Mouse (Mus musculus): ENCODE data around the gene Col4a6. TPM values are rescaled to one million over a fixed set of nuclear protein-coding genes. Genes with fewer than 3 reads are reported as not detected.

The Col4a6 gene
- total RNA-seq (2021) = under 1 TPM; 0.18 to 0.21 TPM
- long read RNA-seq, experiment 1 = 0 reads
- long read RNA-seq, experiment 2, partial matches to known transcripts = 1 of 1 reads
- long read RNA-seq, experiment 2, other reads (novel, unspliced or antisense) = 0 of 1 reads

DNA sequence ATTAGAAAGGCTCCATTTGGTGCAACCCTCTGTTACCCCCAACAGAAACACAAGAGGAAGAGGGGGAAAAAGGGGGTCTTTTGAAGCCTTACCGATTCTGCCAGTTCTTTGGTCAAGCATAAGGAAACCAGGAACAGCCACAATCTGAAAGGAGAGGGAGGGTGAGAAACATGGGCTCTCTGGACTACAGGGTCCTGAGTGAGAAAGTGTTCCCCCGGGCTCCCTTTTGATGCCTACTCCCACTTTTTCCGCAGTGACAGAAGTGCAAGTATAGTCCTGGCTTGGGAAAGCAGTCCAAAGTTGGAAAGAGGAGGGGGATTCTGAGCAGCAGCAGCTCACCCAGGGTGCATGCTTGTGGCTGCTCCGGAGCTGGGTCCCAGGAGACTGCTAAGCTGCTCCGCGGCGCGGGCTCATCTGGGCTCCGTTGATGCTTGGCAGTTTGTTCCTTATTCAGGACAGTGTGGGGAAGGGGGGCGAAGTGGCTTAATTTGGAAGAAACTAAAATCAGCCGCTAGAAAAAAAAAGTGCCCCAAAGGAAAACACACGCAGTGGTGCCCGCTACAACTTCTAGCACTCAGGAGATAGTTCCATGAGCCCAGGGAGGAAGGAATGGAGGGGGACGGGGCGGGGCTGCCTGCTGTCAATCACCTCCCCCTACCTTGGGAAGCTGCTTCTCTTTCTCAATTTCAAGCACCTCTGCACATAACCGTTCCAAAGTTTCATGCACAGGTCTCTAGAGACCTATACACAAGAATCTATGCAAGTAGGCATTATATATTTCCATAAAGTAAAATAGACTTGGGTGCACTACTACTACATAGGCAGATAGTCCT lies at the start of gene Col4a6:
Col4a6 (minus strand) TSS at position 607 of the 833 bp plus-strand sequence.
- peak; percentile 4 for DNase-seq

DNA sequence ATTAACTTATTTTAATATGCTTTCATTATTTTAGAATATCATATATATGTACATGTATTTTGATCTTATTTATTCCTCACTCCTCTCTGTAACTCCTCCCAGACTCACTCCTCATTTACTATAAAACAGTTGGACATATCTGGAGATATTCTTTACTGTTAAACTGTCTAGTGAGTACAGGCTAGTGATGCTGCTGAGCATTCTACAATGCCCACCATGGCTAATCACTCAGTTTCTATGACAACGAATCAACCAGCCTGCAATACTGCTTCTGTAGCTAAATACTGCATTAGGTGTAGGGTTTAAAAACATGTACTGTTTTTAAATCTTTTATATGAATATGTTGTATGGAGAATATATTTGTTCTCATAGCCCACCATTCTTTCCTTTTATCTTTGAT lies 29.2 kb upstream of the Col4a6 start:
- no peak for DNase-seq

DNA sequence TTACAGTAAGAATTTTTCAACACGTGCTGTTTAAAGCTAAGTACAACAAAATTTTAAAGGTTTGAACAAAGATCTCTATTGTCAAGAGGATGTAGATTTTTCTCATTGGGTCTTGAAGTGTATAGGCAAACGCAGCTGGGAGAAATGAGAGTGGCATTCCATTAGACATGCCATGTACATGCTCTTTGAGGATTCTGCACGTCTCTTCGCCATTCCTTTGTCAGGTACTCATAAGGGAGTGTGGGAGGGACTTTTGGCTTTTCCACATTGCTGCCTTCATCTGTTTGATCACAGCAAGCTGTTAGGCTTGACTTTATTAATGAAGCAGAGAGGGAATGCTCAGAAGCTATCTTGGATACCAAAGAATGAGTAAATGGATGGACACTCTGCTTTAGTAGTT lies 20.7 kb upstream of the Col4a6 start:
- DNase-seq = no peak

DNA sequence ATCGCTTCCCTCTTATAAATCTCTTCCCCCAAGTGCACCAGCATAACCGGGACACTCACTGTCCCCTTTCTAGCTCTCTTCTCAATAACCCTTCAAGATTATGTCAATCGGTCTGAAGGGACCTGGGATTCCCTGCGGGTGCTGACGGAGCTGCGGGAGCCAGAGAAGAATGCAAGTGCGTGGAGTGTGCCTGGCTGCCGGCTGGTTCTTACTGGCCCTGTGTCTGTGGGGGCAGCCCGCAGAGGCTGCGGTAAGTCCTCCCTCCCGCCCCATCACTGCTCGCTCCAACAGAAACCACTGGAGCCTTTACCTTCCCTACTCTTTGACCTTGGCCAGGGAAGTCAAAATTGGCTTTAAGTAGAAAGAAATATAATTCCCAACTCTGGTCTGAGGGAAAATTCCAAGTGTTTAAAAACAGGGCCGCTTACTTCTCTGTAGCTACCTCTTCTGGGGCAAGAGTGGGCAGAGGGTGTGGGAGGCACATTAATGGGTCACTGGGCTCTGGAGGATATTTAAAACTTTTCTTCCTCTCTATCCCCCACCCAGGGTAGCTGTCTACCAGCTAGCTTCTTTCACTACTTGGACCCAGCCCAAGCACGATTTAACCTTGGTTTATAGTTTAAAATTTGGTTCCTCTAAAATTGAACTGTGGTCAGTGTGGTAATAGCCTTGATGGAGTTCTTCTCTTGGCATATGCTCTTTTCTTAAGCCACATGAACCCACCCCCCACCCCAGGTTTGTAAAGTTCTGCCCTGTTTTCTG lies 1.9 kb upstream of the Col4a6 start:
- DNase-seq = no peak

DNA sequence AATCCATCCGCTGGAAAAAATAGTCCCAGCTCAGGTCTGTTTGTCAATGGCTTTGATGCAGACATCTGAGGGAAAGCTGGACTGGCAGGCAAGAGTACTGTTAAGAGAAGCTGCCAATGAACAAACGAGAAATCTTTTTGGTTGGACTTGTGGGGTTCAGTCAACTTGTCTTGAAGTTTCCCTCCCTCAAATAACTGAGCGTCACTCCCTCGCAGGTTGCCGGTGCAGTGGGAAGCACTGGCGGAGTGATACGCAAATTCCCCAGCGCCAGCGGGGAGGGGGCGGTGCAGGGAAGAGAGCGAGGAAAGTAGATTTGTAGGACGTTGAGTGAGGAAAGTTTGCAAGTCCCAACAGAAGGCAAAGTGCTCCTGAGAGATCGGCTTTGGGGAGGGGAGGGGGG lies 1.2 kb upstream of the Col4a6 start, which contains the start of gene Col4a5:
Col4a5 (plus strand) TSS at position 276 of the 400 bp plus-strand sequence.
- DNase-seq = peak; percentile 25

DNA sequence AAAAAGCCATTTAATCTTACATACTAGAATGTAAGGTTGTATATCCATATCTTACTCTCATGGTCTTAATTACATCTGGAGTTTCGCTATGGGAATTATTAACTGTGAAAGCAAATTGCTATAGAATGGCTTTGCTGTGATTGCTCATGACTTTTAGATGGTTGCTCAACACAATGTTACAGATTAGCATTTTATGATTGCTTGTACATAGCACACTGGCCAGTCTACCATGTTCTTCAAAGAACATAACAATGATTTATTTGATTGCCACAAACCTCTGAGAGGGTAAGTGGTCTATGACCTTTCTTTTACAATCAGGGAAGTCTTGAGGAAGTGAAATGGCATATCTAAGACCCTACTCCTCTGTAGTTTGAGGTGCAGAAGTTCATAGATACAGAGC lies 25.9 kb downstream of the Col4a6 start:
- no peak for DNase-seq

DNA sequence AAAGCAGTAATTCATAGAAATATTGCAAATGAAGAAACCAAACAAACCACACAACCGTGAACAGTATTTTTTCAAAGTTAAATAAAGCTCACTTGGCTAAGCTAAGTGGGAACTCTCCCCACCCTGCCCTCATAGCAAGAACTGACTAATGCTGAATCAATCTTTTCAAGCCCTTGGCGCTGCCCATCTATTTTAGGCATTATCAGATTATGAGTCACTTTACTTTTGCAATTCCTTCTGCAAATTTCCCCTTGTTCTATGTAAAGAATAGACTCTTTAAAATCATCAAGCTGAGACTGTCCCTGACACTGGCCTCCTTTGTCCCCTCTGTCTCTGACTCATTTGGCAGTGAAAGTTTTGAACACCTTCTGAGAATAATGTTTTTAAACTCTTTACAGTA lies 34.5 kb downstream of the Col4a6 start:
- no peak for DNase-seq

DNA sequence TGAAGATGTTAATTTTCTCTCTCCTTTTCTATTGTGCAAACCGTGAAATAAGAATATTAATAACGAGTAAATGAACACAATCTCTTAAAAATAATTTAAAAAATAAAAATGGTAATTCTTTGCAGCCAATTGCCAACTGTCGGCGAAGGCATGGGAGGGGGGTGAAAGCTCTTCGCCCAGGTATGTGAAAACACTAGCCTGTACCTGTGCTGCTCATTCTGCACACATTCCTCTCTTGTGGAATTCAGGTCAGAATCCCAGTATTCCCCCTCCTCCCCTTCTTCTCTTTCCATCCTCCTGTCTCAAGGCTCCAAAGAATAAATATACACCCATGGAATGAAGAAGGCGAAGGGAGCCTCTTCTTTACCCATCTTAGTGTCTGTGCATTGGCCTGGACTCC lies 37.1 kb downstream of the Col4a6 start:
- no peak for DNase-seq

DNA sequence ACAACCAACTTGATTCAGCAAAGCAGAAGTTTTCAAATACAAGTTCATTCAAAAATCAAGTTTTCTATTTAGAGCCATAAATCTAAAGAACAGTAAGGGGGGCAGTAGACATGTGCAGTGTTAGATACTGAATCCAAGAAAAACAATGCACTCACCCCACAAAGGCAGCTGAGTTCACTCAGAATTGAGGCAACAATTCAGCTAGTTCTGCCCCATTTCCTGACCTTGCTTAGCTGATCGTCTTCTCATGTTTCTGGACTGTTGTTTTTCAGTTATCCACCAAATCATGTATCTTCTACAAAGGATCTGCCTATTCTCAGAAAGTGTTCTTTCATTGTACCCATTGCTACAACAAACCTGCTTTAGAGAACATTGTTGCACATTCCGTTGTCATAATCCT lies 58.6 kb downstream of the Col4a6 start:
- DNase-seq = no peak

DNA sequence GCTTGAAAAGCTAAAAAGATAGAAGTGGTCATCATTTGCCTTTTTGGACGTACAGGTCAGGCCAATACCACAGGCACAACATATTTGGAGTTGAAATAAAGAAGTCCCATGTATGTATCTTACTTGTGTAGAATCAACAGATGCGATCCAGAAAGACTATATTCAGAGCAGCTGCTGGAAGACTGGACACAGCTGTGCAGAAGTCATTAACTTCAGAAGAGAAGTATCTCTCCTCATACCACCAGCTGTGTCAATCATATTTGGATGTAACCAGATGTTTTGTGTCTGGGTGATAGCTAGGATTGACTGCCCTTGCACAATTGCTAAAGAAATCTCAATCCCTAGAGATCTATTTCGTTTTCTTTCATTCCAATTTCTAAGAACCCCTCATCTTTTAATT lies 77.6 kb downstream of the Col4a6 start:
- DNase-seq = no peak

DNA sequence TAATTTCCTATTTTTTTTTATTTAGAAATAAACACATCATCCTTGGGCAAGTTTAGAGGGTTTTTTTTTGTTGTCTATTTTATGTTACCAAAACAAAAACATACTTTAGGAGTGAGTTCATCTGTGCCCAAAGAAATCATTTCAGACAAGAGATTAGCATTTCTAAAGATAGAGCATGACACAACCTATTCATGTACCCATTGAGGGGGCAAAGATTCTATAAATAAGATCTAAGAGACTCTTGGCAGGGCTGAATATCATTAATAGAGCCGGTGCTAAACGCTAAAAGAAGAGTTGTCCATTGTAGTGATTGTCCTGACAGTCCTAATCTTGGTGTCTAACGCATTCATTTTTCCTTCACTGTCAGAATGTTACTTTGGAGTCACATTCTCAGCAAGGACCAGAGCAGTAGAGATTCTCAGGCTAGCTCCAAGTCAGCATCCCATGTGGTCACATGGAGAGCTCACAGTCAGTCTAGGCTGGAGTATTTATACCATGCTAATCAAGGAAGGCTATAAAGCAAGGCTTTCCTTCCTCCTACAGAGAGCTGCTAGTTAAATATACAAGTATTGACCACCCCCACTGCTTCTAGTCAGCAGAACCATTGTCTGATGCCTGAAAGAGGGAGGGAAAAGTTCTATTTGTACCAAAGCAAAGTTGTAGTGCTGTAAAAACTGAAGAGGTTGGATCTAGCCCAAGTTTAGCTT lies 88.3 kb downstream of the Col4a6 start:
- no peak for DNase-seq

DNA sequence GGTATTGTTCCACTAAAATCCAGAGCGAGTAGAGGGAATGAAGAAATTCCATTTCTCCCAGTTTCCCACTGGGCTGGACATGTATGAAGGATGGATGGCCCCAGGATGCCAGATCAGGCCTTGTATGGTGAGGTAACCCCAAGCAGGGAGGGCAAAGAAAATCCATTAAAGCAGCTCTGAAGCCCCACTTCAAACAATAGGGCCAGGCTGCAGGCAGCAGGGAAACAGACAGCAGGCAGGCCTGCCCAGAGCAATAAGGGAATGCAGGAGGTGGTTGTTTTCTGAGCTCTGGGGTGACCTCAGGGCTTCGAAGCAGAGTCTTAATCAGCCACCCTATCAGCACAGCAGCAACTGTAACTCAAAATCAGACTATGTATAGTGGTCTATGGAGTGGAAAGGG lies 89.2 kb downstream of the Col4a6 start:
- DNase-seq = no peak

DNA sequence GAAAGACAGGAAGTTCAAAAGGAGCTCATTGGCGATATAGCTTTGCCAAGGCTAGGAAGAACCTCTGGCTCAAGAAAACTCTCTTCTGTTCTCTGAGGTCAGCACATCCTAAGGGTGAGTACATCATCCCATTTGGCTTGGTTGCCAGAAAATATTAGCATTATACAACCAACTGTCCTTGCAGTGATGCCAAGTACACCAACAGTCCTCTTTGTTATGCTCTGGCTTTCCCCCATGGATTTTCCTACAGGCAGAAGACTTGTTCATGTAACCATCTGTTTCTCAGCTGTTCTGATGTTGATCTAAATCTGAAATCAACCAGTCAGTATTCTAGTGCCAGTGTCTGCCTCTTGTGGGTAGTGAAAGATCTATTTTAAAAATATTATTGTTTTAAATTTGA lies 103.6 kb downstream of the Col4a6 start:
- no peak for DNase-seq

DNA sequence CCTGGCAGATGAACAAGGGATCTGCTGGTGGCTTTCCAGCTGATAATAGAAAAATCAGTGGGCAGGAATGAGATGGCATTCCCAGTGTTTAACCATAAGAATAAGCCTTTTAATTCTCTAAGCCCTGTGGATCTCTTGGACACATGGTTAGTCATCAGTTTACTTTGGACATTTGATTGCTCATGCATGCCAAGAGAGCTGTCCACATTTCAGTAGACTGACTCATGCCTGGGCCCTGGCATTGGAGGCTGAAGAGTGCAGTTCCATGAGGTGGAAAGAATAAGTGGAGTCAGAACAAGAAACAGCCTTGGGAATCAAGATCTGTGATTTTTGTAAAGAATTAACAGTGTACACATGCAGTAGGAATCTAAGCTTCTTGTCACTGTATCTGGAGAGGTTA lies 110.5 kb downstream of the Col4a6 start:
- no peak for DNase-seq

DNA sequence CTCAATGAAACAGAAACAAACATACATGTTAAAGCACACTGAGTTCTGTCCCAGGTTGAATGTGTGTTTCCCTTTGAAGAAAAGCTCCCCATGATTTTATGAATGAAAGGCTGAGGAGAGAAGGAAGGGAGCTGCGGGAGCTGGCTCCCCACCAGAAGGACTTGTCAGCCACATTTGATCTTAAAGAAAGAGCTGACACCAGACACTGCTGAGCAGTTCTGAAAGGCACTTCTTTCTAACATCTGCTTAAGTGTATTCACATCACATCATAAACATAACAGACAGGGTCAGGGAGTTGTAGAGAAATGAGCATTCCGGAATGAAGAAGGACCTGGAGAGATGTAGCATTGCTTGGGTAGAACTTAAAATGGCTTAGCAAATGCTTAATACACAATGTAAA lies 132.5 kb downstream of the Col4a6 start:
- DNase-seq = no peak

DNA sequence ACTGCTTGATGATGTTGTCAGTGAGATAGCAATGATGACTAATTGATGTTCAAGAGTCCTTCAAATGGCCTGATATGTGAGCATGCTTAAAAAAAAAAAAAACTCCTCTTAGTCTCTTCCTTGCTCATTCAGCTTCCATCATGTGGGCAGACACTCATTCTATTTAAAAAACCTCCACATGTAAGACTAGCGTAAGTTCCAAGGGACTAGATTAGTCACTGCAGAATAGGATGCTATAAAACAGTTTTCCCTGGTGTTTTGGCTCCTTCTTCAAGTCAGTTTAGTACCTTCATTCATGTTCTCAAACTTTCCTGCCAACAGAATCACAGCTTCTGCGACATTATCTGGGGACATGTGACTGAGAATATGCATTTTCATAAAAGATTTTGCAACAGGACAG lies 145.8 kb downstream of the Col4a6 start:
- no peak for DNase-seq

DNA sequence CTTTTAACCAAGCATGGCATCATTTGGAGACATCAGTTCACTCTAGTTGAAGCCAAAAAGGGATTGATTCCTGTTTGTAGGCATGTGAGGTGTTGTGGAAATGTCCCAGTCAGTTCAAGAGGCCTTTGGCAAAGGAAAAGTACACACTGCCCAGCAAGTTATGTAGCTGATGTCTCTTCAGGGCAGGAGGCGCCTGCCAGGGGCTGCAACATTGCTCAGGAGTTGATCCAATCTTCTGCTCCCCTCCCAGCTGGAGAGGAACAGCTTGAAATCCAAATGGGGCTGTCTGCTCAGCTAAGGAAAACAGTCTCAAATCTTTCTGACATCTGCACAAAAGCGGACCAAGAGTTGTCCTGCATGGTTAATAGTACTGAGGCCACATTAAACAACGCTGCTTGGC lies 149.7 kb downstream of the Col4a6 start:
- DNase-seq = no peak

DNA sequence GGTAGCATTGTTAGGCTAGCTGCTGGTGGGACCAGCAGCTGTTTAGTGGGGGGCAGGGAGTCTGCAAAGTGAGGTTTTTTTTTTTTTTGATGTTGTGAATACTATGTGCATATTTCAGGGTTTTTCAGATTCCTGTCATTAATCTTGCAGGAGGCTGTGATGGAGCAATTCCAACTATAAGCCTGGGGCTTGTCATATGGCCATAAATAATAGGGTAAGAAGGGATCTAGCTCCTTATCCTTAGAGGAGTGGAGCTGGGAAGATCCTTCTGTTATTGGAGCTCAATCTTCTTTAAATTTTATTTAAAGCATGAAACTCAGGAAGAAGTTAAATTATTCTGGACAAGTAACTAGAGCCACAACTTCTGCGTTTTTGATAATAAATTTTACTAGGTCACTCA lies 157.7 kb downstream of the Col4a6 start:
- DNase-seq = no peak

DNA sequence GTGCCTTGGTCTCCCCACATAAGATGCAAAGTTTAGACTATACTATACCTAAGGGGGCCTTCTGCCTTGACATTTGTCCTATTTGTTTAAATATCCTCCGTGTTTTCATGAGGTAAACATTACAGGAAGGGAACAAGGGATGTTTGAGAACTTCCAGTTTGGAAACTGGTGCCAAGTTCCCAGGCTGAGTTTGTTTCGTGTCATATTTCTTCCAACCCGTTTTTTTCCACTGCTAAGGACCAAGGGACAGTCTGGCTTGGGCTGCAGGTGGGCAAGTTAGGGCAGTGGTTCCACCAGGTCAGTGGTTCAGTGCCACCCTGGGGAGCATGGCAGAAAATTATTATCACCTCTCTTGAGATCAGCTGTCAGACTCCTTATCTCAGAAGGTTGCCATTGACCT lies 158.1 kb downstream of the Col4a6 start:
- DNase-seq = no peak

DNA sequence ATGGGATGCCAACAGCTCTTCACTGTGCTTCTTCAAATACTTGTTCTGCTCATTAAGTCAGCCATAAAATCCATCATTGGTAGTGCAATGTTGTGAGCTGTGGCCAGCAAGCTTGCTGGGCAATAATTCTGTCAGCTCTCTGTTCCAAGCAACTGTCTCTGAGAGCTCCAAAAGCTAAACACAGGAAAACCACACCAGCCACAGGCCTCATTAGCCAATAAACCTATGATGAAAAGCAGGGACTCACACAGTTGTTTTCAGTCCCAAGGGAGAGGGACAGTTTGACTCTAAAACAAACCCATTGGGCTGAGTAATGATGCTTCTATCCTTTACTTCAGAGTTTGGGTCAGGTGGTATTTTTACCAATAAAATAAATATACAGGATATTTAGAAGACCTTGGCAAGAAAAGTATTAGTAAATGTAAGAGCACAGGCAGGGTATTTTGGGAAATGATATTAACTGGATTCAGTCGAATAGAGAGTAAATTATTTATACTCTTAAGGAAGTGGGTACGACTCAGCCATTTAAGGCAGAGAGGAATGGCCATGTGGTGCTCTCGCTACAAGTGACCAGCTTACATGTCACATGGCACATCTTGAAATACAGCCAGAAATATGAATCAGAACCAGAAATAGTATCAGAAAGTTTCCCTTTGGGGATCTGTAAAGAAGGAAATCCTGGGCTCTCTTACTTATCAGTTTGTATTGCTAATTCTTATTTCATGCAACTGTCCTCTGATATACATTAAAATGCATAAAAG lies 181.0 kb downstream of the Col4a6 start:
- DNase-seq = no peak

DNA sequence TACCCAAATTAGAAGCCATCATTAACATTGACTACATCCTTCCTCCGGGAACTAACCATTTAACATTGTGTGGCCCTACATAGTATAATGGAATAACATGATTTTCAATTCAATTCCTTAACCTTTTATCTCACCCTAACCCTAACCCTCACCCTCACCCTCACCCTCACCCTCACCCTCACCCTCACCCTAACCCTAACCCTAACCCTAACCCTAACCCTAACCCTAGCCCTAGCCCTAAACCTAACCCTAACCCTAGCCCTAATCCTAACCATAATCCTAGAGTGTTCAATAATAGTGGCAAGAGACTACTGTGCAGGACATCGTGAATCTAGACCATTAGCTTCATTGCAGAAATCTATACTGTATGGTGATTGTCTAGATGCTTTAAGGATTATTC lies 197.5 kb downstream of the Col4a6 start:
- DNase-seq = no peak

DNA sequence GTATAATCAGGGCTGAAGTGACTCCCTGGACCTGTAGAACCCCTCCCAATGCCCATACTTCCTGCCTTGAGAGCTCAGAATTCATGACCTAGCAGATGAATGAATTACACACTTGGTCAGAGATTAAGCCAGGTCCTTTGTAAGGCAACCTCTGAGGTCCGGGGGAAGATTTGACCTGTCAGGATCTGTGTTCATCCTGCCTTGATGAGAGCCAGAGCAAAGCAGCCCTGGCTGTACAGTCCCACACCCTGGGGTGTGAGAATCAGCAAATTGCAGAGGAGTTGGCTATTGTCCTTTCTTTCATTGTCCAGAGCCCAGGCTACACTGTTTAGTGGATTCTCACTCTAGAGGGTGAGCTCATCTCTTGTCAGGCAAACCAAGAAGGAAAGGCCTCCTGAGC lies 207.9 kb downstream of the Col4a6 start:
- no peak for DNase-seq

Measured in gastrocnemius, postnatal 10 days (tissue).